21 mouse cellular contexts compared by ENCODE assay signal in the genomic region with DNA sequence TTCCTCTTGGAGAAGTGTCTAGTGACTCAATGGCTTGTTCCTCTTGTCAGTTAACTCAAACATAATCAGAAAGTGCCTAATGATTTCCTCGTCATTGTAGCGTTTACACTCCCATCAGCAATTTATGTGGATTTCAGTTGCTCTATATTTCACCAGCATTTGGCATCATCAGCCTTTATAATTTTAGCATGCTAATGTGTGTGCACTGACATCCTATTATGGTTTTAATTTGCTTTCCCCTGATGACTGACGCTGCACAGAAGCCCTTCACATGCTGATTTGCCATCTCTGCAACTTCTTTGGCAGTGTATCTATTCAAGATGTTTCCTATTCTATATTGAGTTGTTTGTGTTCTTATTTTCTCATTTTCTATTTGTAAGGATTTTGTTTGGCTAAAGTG.
"Had no signal": no experiment of that assay in that cellular context is flagged by ENCODE, and none has a peak within 500 bp of the region (broad histone marks: within the 10 kb centered on the region; RNA-seq: fewer than 3 reads in every experiment).

No protein-coding gene starts in this region.

- H3K4me3 ChIP-seq: limb, embryonic 12.5 days; limb, embryonic 15.5 days; midbrain, embryonic 12.5 days; midbrain, embryonic 15.5 days; neural tube, embryonic 12.5 days; neural tube, embryonic 15.5 days had no signal

- H3K4me1 ChIP-seq: limb, embryonic 12.5 days; limb, embryonic 15.5 days; midbrain, embryonic 12.5 days; midbrain, embryonic 15.5 days; neural tube, embryonic 12.5 days; neural tube, embryonic 15.5 days had no signal

- DNase-seq: kidney, postnatal 14 days; kidney, postnatal 4 days; left cerebral cortex, postnatal 4 days; liver, postnatal 0 days; lung, embryonic 14.5 days; retina, postnatal 1 day; right cerebral cortex, postnatal 25 days; spleen, adult 18-20 months; thymus, adult 2 months; thymus, postnatal 14 days; thymus, postnatal 4 days had no signal

- H3K9me3 ChIP-seq: limb, embryonic 12.5 days; limb, embryonic 15.5 days; midbrain, embryonic 12.5 days; midbrain, embryonic 15.5 days; neural tube, embryonic 12.5 days; neural tube, embryonic 15.5 days had no signal

- H3K4me2 ChIP-seq: limb, embryonic 12.5 days; limb, embryonic 15.5 days; liver, embryonic 11.5 days; lung, embryonic 14.5 days; midbrain, embryonic 12.5 days; midbrain, embryonic 15.5 days; neural tube, embryonic 12.5 days; neural tube, embryonic 15.5 days had no signal

- H3K27me3 ChIP-seq: limb, embryonic 12.5 days; limb, embryonic 15.5 days; midbrain, embryonic 12.5 days; midbrain, embryonic 15.5 days; neural tube, embryonic 12.5 days; neural tube, embryonic 15.5 days had no signal

- H3K36me3 ChIP-seq: limb, embryonic 12.5 days; limb, embryonic 15.5 days; midbrain, embryonic 12.5 days; midbrain, embryonic 15.5 days; neural tube, embryonic 12.5 days; neural tube, embryonic 15.5 days had no signal

- H3K27ac ChIP-seq: limb, embryonic 12.5 days; limb, embryonic 15.5 days; liver, embryonic 14.5 days; macrophage; midbrain, embryonic 12.5 days; midbrain, embryonic 15.5 days; neural tube, embryonic 12.5 days; neural tube, embryonic 15.5 days had no signal

- H3K9ac ChIP-seq: limb, embryonic 12.5 days; limb, embryonic 15.5 days; liver, embryonic 14.5 days; liver, postnatal 0 days; lung, embryonic 14.5 days; midbrain, embryonic 12.5 days; midbrain, embryonic 15.5 days; neural tube, embryonic 12.5 days; neural tube, embryonic 15.5 days had no signal

- ATAC-seq: liver, postnatal 0 days; lung, postnatal 0 days; midbrain, embryonic 15.5 days had no signal
